Mouse (Mus musculus) brain, embryonic 14.5 days (tissue): Measurements from ENCODE around the gene Bach2.

Experiments
- CTCF ChIP-seq: fragments of 200-500 bp; IDR thresholded peaks from 2 replicates; pipeline ENCODE4 v1.5.1; 2012; ENCODE audit warnings: inconsistent platforms, mild to moderate bottlenecking, moderate library complexity, borderline replicate concordance; ENCODE audit not compliant: insufficient read depth, insufficient read length; ENCODE audit errors: extremely low read depth
- POLR2A ChIP-seq: fragments of 200-500 bp; IDR thresholded peaks from 2 replicates; pipeline ENCODE4 v1.6.1; 2012; ENCODE audit warnings: mild to moderate bottlenecking, inconsistent platforms, borderline replicate concordance; ENCODE audit not compliant: poor library complexity, insufficient read depth, insufficient read length, severe bottlenecking; ENCODE audit errors: extremely low read depth

DNA sequence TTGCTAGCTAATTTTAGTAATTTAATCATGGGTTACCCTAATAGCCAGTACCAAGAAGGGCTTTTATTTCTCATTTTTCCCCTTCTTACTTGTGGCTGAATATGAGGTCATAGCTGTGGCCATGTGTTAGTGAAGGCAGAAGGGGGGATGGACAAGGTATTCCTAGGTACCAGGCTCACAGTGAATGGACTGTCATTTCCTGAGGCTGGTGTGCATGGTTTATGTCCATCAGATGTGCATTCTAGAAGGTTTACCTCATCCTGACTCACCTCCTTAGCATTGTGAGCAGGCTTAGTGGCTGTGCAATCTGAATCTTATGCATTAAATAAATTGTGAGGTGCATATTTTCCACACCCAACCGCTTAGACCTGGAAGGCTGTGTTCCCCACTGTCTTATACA lies 81.4 kb downstream of the Bach2 start:
- TF ChIP-seq CTCF (no peak), POLR2A (no peak)
